Mouse (Mus musculus): Measurements from ENCODE around the gene Cyp2d11.

DNA sequence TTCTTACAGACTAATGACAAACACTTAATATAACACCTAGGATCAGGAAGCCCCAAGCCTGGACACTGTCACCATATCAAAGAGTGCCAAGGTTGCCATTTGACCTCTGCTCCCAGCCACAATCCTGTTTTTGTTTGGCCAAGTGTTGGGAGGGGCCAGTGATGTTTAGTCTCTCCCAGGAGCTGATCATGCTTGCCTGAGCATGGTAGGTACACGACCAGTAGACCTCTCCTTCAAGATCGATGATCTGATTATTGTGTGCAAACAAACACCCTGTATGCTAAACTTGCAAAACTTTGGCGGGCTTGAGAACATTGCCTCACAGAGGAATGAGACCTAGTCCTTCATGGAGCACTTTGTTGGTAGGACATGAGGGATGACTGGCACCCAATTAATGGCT lies 29.6 kb upstream of the Cyp2d11 start:
- TF ChIP-seq CTCF (IDR thresholded peaks at IDR 0.05; ENCODE audit: insufficient read depth, low read depth, low read length) (no peak), POLR2A (IDR thresholded peaks at IDR 0.05; ENCODE audit: insufficient read depth, low read depth, low read length) (no peak)

Measured in olfactory bulb, adult 2 months (tissue).